Mouse (Mus musculus) thymus, adult 18-20 months (tissue): Measurements from ENCODE around the gene Slc10a3.
"Not testable (repeated sequence)": the region's sequence is repeated elsewhere in the genome, so short reads cannot be mapped to it uniquely, and the experiment has no call there.

Experiments used
- DNase-seq, 2 experiments: peaks; one replicate each; pipeline ENCODE4 v3.0.0; 2022; ENCODE audit warnings: mixed read lengths in 2 of 2

Gene Slc10a3

GRCm38 (mm10) chrX:74372888-74373549 is at the start of gene Slc10a3, which contains the start of gene Ubl4a:
Gene Slc10a3, minus strand, starts transcription at chrX:74373349.
Gene Ubl4a, minus strand, starts transcription at chrX:74373218.
- DNase-seq = peak; percentile 75 to 83

GRCm38 (mm10) chrX:74413377-74413776 is 40.2 kb upstream of the Slc10a3 start:
- DNase-seq = peak; percentile 26 to 53

DNA sequence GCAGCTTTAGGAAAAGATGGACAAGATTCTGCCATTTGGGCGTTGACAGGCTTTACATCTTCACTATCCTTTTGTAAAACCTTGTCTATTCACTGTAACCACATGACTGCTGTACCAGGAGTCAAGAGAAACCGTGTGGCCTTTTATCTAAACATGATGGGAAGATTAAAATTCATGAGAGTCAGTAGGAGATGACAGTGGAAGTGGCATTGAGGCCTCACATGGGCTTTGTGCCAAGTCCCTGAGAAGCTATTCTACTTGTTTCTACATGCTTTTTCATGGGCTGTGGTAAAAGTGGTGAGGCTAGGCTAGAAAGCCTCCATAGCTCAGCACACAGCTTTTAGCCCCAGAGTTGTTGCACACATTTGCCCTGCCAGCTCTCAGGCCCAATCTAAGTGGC is 35.2 kb upstream of the Slc10a3 start:
- no peak for DNase-seq

DNA sequence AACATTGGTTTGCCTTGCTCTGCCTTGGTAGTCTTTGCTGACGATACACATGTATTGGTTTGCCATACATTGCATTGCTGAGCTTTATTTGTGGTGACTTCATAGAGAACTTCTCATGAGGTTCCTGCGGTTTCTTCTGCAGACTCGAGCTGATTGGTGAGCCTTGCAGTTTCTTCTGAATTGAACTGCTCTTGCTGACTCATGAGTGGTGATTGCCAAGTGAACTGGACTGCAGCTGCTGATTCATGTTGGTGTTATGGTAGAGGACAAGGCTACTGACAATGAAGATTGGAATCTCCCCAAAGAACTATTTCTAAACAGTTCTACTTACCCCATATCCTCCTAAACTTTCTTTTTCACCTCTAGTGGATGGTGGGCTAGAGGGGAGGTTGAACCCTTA is 27.0 kb upstream of the Slc10a3 start:
- DNase-seq = no peak

GRCm38 (mm10) chrX:74392535-74393443 is 19.6 kb upstream of the Slc10a3 start, which contains the start of the genes Fam3a and Ikbkg:
Gene Fam3a, minus strand, starts transcription at chrX:74393272.
Gene Ikbkg, plus strand, starts transcription at chrX:74393290.
- DNase-seq = peak; percentile 79 to 82

DNA sequence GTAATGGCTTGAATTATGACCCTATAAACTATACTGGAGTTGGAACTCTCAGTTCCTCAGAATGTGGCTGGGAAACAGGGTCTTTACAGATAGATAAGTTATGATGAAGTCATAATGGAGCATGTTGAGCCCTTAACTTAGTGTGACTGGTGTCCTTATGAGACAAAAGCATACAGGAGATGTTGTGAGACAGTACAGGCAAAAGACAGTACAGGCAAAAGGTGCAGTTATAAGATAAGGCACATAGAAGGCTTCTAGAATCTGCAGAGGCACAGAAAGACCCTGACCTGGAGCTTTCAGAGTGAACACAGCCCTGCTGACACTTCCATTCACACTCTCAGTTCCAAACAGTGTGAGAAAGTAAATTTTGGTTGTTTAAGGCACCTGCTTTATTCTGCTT is 15.0 kb upstream of the Slc10a3 start:
- no peak for DNase-seq

DNA sequence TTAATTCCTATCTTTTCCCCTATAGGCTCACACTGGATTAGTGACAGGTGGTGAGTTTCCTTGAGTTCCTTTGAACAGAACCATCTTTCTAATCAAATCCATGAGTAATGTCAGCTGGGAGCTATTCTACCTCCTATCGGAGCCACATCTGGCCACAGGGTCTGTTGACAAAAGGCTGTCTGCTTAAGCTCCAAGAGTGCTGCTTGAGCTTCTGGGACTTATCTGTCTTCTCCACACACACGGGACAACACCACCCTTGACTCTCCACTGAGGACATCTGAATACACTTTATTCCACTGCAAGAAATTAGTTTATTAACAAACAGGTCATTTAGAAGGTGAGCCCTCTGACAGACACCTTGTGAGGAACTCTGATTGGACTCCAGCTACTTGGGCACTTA is 11.3 kb upstream of the Slc10a3 start:
- no peak for DNase-seq

GRCm38 (mm10) chrX:74368209-74368909 is 4.8 kb downstream of the Slc10a3 start:
- peak; percentile 30 to 41 for DNase-seq

- DNase-seq = no peak
Observed at GRCm38 (mm10) chrX:74367512-74367911, 5.6 kb downstream of the Slc10a3 start.

DNA sequence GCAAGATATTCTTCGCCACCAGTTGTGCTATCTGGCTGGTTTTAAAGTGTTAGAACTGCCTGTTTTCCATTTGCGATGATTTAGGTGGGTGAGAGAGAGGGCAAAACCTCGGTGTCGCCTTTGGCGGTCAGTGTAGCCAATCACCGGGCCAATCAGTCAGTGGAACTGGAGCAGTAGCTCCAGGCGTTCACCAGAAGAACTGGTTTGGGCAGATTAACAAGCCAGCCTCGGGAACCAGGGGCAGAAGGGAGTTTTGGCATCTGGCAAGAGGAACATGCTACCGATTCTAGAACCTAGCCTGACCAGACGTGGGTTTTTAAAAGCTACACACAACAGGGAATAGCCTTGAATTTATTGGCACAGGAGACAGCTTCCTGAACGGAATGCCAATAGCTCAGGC is 14.0 kb downstream of the Slc10a3 start:
- DNase-seq = no peak

DNA sequence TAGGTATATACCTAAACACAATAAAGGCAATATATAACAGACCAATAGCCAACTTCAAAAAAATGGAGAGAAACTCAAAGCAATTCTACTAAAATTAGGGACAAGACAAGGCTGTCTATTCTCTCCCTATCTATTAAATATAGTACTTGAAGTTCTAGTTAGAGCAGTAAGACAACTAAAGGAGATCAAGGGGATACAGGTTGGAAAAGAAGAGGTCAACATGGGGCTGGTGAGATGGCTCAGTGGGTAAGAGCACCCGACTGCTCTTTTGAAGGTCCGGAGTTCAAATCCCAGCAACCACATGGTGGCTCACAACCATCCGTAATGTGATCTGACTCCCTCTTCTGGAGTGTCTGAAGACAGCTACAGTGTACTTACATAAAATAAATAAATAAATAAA is 16.1 kb downstream of the Slc10a3 start:
- DNase-seq = not testable (repeated sequence)

DNA sequence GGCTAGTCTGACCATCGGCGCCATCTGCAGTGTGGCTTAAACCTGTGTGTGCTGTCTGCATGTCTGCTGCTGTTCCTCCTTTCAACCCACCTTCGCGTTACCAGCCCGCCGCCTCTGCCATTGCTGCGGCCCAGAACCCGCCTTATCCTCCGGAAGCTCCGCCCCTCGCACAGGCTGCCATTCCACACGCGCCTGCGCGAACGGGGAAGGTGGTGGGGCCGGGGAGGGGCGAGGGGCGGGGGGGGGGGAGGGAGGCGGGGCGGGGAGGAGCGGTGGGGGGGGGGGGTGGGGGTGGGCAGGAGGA is 19.7 kb downstream of the Slc10a3 start, which contains the start of gene Lage3:
Gene Lage3 (minus strand): TSS at position 152 of the 304 bp plus-strand sequence.
- DNase-seq = peak; percentile 65 to 75

DNA sequence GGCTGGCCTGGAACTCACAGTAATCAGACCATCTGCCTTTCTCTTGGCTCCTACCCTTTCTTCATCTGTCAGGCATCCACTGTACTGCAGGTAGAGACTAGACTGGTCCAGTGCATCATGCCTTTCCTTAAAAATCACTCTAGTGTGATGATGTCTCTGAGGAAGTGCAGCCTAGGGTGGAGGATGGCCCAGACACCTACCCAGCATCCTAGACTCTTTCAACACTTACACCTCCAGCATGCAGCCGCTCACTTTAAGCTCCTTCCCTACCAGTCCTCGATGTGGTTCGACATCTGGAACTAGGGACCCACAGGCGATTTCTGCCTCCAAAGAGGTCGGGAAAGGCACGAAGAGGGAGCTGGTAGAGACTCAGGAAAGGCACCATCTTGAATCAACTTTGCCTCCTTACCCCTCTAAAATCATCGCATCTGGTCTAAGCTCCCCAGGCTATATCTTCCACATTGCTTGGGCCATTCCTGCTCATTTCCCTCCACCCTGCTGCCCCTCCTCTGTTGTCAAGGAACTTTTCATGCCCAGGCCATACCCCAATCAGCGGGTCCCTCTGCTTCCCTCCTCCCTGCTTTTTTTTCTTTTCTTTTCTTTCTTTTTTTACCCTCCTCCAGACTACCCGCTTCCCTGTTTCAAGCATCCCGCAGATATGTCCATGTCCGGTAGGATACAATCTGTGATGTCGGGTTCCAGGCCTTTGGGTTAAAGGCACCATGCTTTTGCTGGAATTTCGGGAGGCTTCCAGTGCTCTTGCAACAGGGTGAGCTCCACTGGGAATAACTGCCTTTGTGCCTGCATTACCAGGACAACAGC is 20.3 kb downstream of the Slc10a3 start:
- no peak for DNase-seq

DNA sequence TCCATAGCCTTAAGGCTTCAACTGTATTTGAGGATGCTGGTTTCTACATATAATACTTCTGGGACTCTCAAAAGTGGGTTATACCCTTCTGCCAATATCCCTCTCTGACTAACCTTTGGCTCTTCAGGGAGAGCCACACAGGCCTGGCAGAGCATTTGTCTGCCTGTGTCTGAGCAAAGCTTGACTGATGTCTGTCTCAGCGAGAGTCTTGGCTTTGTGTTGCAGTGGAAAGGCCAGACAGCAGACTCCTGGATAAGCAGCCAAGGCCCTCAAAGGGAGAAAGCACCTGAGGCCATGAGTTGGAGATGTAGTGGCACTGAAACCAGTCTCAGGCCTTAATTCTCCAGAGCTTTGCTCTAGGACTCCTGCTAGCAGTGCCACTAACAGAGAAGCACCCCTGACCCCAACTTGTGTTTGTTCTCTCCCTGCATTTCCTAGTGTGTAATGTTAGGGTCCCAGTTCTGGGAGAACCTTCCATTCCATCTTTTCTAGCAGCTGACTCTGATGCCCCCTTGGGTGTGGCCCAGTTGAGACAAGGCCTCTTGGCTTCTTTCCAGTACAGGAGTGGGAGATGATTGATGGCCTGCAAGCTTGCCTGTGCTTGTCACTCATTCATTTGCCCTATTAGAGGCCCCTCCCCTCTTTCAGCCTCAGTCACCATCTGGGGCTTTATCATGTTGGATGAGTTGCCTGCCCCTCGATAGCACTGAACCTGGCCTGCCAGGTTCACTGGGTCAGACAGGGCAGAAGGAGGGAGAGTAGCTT is 42.8 kb downstream of the Slc10a3 start:
- no peak for DNase-seq

GRCm38 (mm10) chrX:74329215-74329671 is 43.9 kb downstream of the Slc10a3 start:
- DNase-seq = no peak

DNA sequence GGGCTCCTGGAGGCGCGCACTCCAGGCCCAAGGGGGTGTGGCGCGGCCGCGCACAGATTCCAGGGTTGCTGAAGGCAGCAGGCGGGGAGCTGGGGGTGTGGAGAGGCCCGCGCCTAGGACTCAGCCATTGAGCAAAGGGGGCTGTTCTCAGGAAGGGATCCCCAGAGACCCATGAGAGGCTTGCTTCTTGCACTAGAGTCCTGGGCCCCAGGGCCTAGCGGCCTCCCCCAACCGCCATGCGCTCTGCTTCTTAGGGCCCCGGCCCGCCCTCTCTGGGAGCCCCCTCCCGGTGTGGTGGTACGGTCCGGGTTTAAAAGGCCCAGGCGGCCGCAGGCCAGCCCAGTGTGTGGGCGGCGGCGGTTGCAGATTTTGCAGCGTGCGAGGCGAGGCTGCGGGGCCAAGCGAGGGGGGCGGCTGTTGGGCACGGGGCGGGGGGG is 44.4 kb downstream of the Slc10a3 start, which contains the start of gene Plxna3:
Gene Plxna3 (plus strand): TSS at position 342 of the 437 bp plus-strand sequence.
- peak; percentile 8 to 28 for DNase-seq
